Mouse (Mus musculus): ENCODE data around the gene Lsm2. TPM values are rescaled to one million over a fixed set of nuclear protein-coding genes. Genes with fewer than 3 reads are reported as not detected.

Lsm2 gene
- polyA plus RNA-seq, 1 experiment: 133 TPM

GRCm38 (mm10) chr17:35034896-35035295 is 53.2 kb downstream of the Lsm2 start:
- H3K4me3 ChIP-seq (ENCODE audit: insufficient read depth, poor library complexity, severe bottlenecking): no peak overlapping the region
- TF ChIP-seq USF1 (IDR thresholded peaks at IDR 0.05; ENCODE audit: low read depth) (no peak), MAX (IDR thresholded peaks at IDR 0.05) (no peak), FOSL1 (IDR thresholded peaks at IDR 0.05; ENCODE audit: insufficient read depth, low read length, poor library complexity, severe bottlenecking) (no peak), CEBPB (IDR thresholded peaks at IDR 0.05; ENCODE audit: low read depth) (no peak), MYOG (IDR thresholded peaks at IDR 0.05; ENCODE audit: control insufficient read depth, extremely low read depth, insufficient read length) (no peak), MYOD1 (IDR thresholded peaks at IDR 0.05; ENCODE audit: control insufficient read depth, insufficient read length, low read depth) (no peak), CTCF (IDR thresholded peaks at IDR 0.05; ENCODE audit: control insufficient read depth, insufficient read depth, insufficient read length) (no peak)

More at GRCm38 (mm10) chr17:35034896-35035295, 53.2 kb downstream of the Lsm2 start:
- no peaks in the 10 kb centered on the region for H3K79me2 ChIP-seq (ENCODE audit: control insufficient read depth, insufficient read depth)
- H3ac ChIP-seq (ENCODE audit: control insufficient read depth, insufficient read length, low read depth): no peak overlapping the region
- H3K36me3 ChIP-seq (ENCODE audit: control insufficient read depth, insufficient read depth): no peaks in the 10 kb centered on the region
- H3K79me3 ChIP-seq (ENCODE audit: low read depth): no peaks in the 10 kb centered on the region
- no peaks in the 10 kb centered on the region for H3K27me3 ChIP-seq (ENCODE audit: control insufficient read depth, insufficient read depth, insufficient read length)

Other genes starting within 250 kb of the Lsm2 start
- gene C4b, start 238.0 kb upstream of the Lsm2 start, polyA plus RNA-seq (2012; fragmentation: generic; extraction: Trizol): not detected
- not detected for gene Cyp21a1, start 177.3 kb upstream of the Lsm2 start, polyA plus RNA-seq (2012; fragmentation: generic; extraction: Trizol)
- 35.9 TPM for gene Stk19, start 144.9 kb upstream of the Lsm2 start, polyA plus RNA-seq (2012; fragmentation: generic; extraction: Trizol)
- 27.2 TPM for gene Dxo, start 144.8 kb upstream of the Lsm2 start, polyA plus RNA-seq (2012; fragmentation: generic; extraction: Trizol)
- 28.1 TPM for gene Skiv2l, start 131.7 kb upstream of the Lsm2 start, polyA plus RNA-seq (2012; fragmentation: generic; extraction: Trizol)
- gene Nelfe, start 131.5 kb upstream of the Lsm2 start, polyA plus RNA-seq (2012; fragmentation: generic; extraction: Trizol): 75.1 TPM
- gene Cfb, start 119.3 kb upstream of the Lsm2 start, polyA plus RNA-seq (2012; fragmentation: generic; extraction: Trizol): 0.28 TPM
- gene Zbtb12, start 102.4 kb upstream of the Lsm2 start, polyA plus RNA-seq (2012; fragmentation: generic; extraction: Trizol): 15.2 TPM
- gene Gm20547, start 99.8 kb upstream of the Lsm2 start, polyA plus RNA-seq (2012; fragmentation: generic; extraction: Trizol): not detected
- 0.32 TPM for gene C2, start 83.6 kb upstream of the Lsm2 start, polyA plus RNA-seq (2012; fragmentation: generic; extraction: Trizol)
- 106 TPM for gene Ehmt2, start 83.4 kb upstream of the Lsm2 start, polyA plus RNA-seq (2012; fragmentation: generic; extraction: Trizol)
- 0.06 TPM for gene Slc44a4, start 67.4 kb upstream of the Lsm2 start, polyA plus RNA-seq (2012; fragmentation: generic; extraction: Trizol)
- gene Neu1, start 50.6 kb upstream of the Lsm2 start, polyA plus RNA-seq (2012; fragmentation: generic; extraction: Trizol): 11.7 TPM
- gene Hspa1b, start 22.6 kb upstream of the Lsm2 start, polyA plus RNA-seq (2012; fragmentation: generic; extraction: Trizol): 22.6 TPM
- gene Gm20481, start 11.9 kb upstream of the Lsm2 start, polyA plus RNA-seq (2012; fragmentation: generic; extraction: Trizol): not detected
- gene Hspa1a, start 9.7 kb upstream of the Lsm2 start, polyA plus RNA-seq (2012; fragmentation: generic; extraction: Trizol): 1.8 TPM
- gene Hspa1l, start 9.2 kb upstream of the Lsm2 start, polyA plus RNA-seq (2012; fragmentation: generic; extraction: Trizol): 0.99 TPM
- gene Vars, start 19.1 kb downstream of the Lsm2 start, polyA plus RNA-seq (2012; fragmentation: generic; extraction: Trizol): 214 TPM
- gene Vwa7, start 34.7 kb downstream of the Lsm2 start, polyA plus RNA-seq (2012; fragmentation: generic; extraction: Trizol): 0.07 TPM
- 0.23 TPM for gene Sapcd1, start 46.2 kb downstream of the Lsm2 start, polyA plus RNA-seq (2012; fragmentation: generic; extraction: Trizol)
- 0.76 TPM for gene Msh5, start 64.9 kb downstream of the Lsm2 start, polyA plus RNA-seq (2012; fragmentation: generic; extraction: Trizol)
- 509 TPM for gene Clic1, start 68.1 kb downstream of the Lsm2 start, polyA plus RNA-seq (2012; fragmentation: generic; extraction: Trizol)
- gene Ddah2, start 77.2 kb downstream of the Lsm2 start, polyA plus RNA-seq (2012; fragmentation: generic; extraction: Trizol): 129 TPM
- 0.12 TPM for gene Ly6g6c, start 83.5 kb downstream of the Lsm2 start, polyA plus RNA-seq (2012; fragmentation: generic; extraction: Trizol)
- 0.04 TPM for gene Mpig6b, start 84.3 kb downstream of the Lsm2 start, polyA plus RNA-seq (2012; fragmentation: generic; extraction: Trizol)
- not detected for gene Ly6g6e, start 95.0 kb downstream of the Lsm2 start, polyA plus RNA-seq (2012; fragmentation: generic; extraction: Trizol)
- gene Ly6g6d, start 96.2 kb downstream of the Lsm2 start, polyA plus RNA-seq (2012; fragmentation: generic; extraction: Trizol): not detected
- not detected for gene Ly6g6f, start 103.7 kb downstream of the Lsm2 start, polyA plus RNA-seq (2012; fragmentation: generic; extraction: Trizol)
- gene Abhd16a, start 107.4 kb downstream of the Lsm2 start, polyA plus RNA-seq (2012; fragmentation: generic; extraction: Trizol): 54.0 TPM
- not detected for gene Ly6g5c, start 126.4 kb downstream of the Lsm2 start, polyA plus RNA-seq (2012; fragmentation: generic; extraction: Trizol)
- gene Ly6g5b, start 133.6 kb downstream of the Lsm2 start, polyA plus RNA-seq (2012; fragmentation: generic; extraction: Trizol): 0.28 TPM
- 25.8 TPM for gene Gpank1, start 139.6 kb downstream of the Lsm2 start, polyA plus RNA-seq (2012; fragmentation: generic; extraction: Trizol)
- 300 TPM for gene Csnk2b, start 140.2 kb downstream of the Lsm2 start, polyA plus RNA-seq (2012; fragmentation: generic; extraction: Trizol)
- gene D17H6S53E, start 144.5 kb downstream of the Lsm2 start, polyA plus RNA-seq (2012; fragmentation: generic; extraction: Trizol): 13.0 TPM
- 0.20 TPM for gene Apom, start 150.2 kb downstream of the Lsm2 start, polyA plus RNA-seq (2012; fragmentation: generic; extraction: Trizol)
- 202 TPM for gene Bag6, start 153.3 kb downstream of the Lsm2 start, polyA plus RNA-seq (2012; fragmentation: generic; extraction: Trizol)
- 183 TPM for gene Prrc2a, start 183.0 kb downstream of the Lsm2 start, polyA plus RNA-seq (2012; fragmentation: generic; extraction: Trizol)
- not detected for gene Aif1, start 194.2 kb downstream of the Lsm2 start, polyA plus RNA-seq (2012; fragmentation: generic; extraction: Trizol)
- gene Lst1, start 206.6 kb downstream of the Lsm2 start, polyA plus RNA-seq (2012; fragmentation: generic; extraction: Trizol): 0.92 TPM
- gene Ltb, start 212.6 kb downstream of the Lsm2 start, polyA plus RNA-seq (2012; fragmentation: generic; extraction: Trizol): not detected
- gene Tnf, start 220.1 kb downstream of the Lsm2 start, polyA plus RNA-seq (2012; fragmentation: generic; extraction: Trizol): not detected
- gene Lta, start 223.5 kb downstream of the Lsm2 start, polyA plus RNA-seq (2012; fragmentation: generic; extraction: Trizol): 0.07 TPM
- gene Gm16181, start 239.0 kb downstream of the Lsm2 start, polyA plus RNA-seq (2012; fragmentation: generic; extraction: Trizol): not detected

Measured in C2C12 (cell line).